Mouse (Mus musculus): ENCODE data around the gene Uggt1.
A peak's percentile ranks its signal among the peaks of the same experiment; 100 is the strongest.

Uggt1 gene

GRCm38 (mm10) chr1:36257276-36257675 lies 12.8 kb upstream of the Uggt1 start:
- no peak for DNase-seq (ENCODE audit: low read depth, low spot score)

GRCm38 (mm10) chr1:36255871-36256640 lies 11.5 kb upstream of the Uggt1 start:
- DNase-seq (ENCODE audit: low read depth, low spot score) = no peak

GRCm38 (mm10) chr1:36254635-36255360 lies 10.3 kb upstream of the Uggt1 start:
- DNase-seq (ENCODE audit: low read depth, low spot score) = peak; percentile 73

GRCm38 (mm10) chr1:36252791-36253190 lies 8.3 kb upstream of the Uggt1 start:
- peak; percentile 85 for DNase-seq (ENCODE audit: low read depth, low spot score)

- peak; percentile 89 for DNase-seq (ENCODE audit: low read depth, low spot score)
Measured at GRCm38 (mm10) chr1:36251426-36251825, 6.9 kb upstream of the Uggt1 start.

GRCm38 (mm10) chr1:36246688-36247087 lies 2.2 kb upstream of the Uggt1 start:
- peak; percentile 57 for DNase-seq (ENCODE audit: low read depth, low spot score)

- no peak for DNase-seq (ENCODE audit: low read depth, low spot score)
Measured at GRCm38 (mm10) chr1:36244828-36245215, 302 bp upstream of the Uggt1 start.

- DNase-seq (ENCODE audit: low read depth, low spot score) = peak; percentile 39
Measured at GRCm38 (mm10) chr1:36243447-36244057, 968 bp downstream of the Uggt1 start.

GRCm38 (mm10) chr1:36241903-36242429 lies 2.6 kb downstream of the Uggt1 start:
- DNase-seq (ENCODE audit: low read depth, low spot score) = no peak

- peak; percentile 84 for DNase-seq (ENCODE audit: low read depth, low spot score)
Measured at GRCm38 (mm10) chr1:36240176-36240575, 4.3 kb downstream of the Uggt1 start.

- DNase-seq (ENCODE audit: low read depth, low spot score) = no peak
Measured at GRCm38 (mm10) chr1:36239396-36239795, 5.1 kb downstream of the Uggt1 start.

- no peak for DNase-seq (ENCODE audit: low read depth, low spot score)
Measured at GRCm38 (mm10) chr1:36235855-36236254, 8.7 kb downstream of the Uggt1 start.

- no peak for DNase-seq (ENCODE audit: low read depth, low spot score)
Measured at GRCm38 (mm10) chr1:36235057-36235639, 9.4 kb downstream of the Uggt1 start.

GRCm38 (mm10) chr1:36233218-36233617 lies 11.3 kb downstream of the Uggt1 start:
- DNase-seq (ENCODE audit: low read depth, low spot score) = no peak

- DNase-seq (ENCODE audit: low read depth, low spot score) = no peak
Measured at GRCm38 (mm10) chr1:36230919-36231705, 13.4 kb downstream of the Uggt1 start.

- DNase-seq (ENCODE audit: low read depth, low spot score) = no peak
Measured at GRCm38 (mm10) chr1:36228461-36228860, 16.1 kb downstream of the Uggt1 start.

GRCm38 (mm10) chr1:36224648-36225047 lies 19.9 kb downstream of the Uggt1 start:
- no peak for DNase-seq (ENCODE audit: low read depth, low spot score)

- no peak for DNase-seq (ENCODE audit: low read depth, low spot score)
Measured at GRCm38 (mm10) chr1:36214324-36214723, 30.2 kb downstream of the Uggt1 start.

- DNase-seq (ENCODE audit: low read depth, low spot score) = no peak
Measured at GRCm38 (mm10) chr1:36201739-36202138, 42.8 kb downstream of the Uggt1 start.

GRCm38 (mm10) chr1:36194482-36194881 lies 50.0 kb downstream of the Uggt1 start:
- no peak for DNase-seq (ENCODE audit: low read depth, low spot score)

GRCm38 (mm10) chr1:36191966-36192365 lies 52.6 kb downstream of the Uggt1 start:
- DNase-seq (ENCODE audit: low read depth, low spot score) = no peak

All from R1 (cell line).